Mouse (Mus musculus) stomach, embryonic 14.5 days (tissue): ENCODE results near the gene Styxl1. TPM values are rescaled to one million over a fixed set of nuclear protein-coding genes. Genes with fewer than 3 reads are reported as not detected.

Source experiments
- ATAC-seq: fragments of 200-750 bp; cut with Nextera tagmentation; 2 replicates; pipeline ENCODE4 v1.8.0; 2017; ENCODE audit warnings: low read depth, moderate TSS enrichment; ENCODE audit not compliant: insufficient number of reproducible peaks, insufficient read depth, low FRiP score
- H3K27ac ChIP-seq: fragments of 300-500 bp; sonication (generic); 2 replicates; pipeline ENCODE4 v1.5.1; 2014; ENCODE audit warnings: mild to moderate bottlenecking, low read length, moderate library complexity, mixed read lengths
- H3K27me3 ChIP-seq: fragments of 300-500 bp; sonication (generic); 2 replicates; pipeline ENCODE4 v1.6.1; 2014; ENCODE audit warnings: low read length, control low read depth, mixed read lengths; ENCODE audit not compliant: control insufficient read depth, insufficient read depth
- H3K36me3 ChIP-seq: fragments of 300-500 bp; sonication (generic); 2 replicates; pipeline ENCODE4 v1.6.1; 2014; ENCODE audit warnings: mild to moderate bottlenecking, control low read depth, low read length, moderate library complexity, mixed read lengths; ENCODE audit not compliant: control insufficient read depth, insufficient read depth
- H3K4me1 ChIP-seq: fragments of 300-500 bp; sonication (generic); 2 replicates; pipeline ENCODE4 v1.6.1; 2014; ENCODE audit warnings: low read length, control low read depth, mixed read lengths; ENCODE audit not compliant: control insufficient read depth, insufficient read depth
- H3K4me2 ChIP-seq: fragments of 300-500 bp; sonication (generic); replicated peaks from 2 replicates; pipeline ENCODE4 v1.6.1; 2014; ENCODE audit warnings: low read depth, low read length, control low read depth
- H3K4me3 ChIP-seq: fragments of 300-500 bp; sonication (generic); 2 replicates; pipeline ENCODE4 v1.5.1; 2014; ENCODE audit warnings: low read depth, low read length, control low read depth
- H3K9ac ChIP-seq: fragments of 300-500 bp; sonication (generic); replicated peaks from 2 replicates; pipeline ENCODE4 v1.6.1; 2014; ENCODE audit warnings: low read depth, mild to moderate bottlenecking, control low read depth, low read length, moderate library complexity, mixed read lengths
- H3K9me3 ChIP-seq: fragments of 300-500 bp; sonication (generic); 2 replicates; pipeline ENCODE4 v1.6.1; 2016; ENCODE audit warnings: low read depth, low read length, control low read depth; ENCODE audit not compliant: control insufficient read depth
- WGBS: fragments of 180-500 bp; shearing (Covaris S2); extraction: QIAGEN DNeasy Blood & Tissue Kit; methylation state at CpG from one replicate; pipeline ENCODE4 v1.1.7; 2014; 5-methylcytosine and 5-hydroxymethylcytosine counted together
- polyA plus RNA-seq: library from polyadenylated mRNA; unstranded; fragments of >200 nt; fragmentation: Nextera tagmentation; extraction: Ambion mirVana; gene quantifications from 2 replicates; pipeline ENCODE4 v1.2.1, GENCODE M21; 2014

The Styxl1 gene
- polyA plus RNA-seq, 1 experiment from 2014 or later = 0.25 TPM

DNA sequence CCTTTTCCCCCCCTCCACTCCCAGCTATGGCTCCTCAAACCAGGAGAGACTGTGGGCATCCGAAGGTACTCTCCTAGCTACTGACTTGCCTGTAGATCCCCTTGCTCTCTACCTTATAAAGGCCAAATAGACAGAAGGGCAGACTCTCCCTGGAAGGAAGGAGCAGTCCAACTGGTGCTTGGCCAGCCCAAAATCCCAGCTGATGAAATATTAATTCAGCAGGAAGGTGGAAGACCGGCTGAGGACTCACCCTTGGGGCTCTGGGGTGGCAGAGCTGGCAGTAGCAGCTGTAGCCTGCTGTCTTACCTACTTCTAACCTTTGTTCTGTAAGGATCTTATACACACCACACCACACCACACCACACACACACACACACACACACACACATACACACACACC is 26.6 kb upstream of the Styxl1 start:
- no peak for ATAC-seq
- no peaks in the 10 kb centered on the region for H3K4me1 ChIP-seq
- H3K9me3 ChIP-seq = no peaks in the 10 kb centered on the region
- no peak overlapping the region for H3K4me3 ChIP-seq
- H3K9ac ChIP-seq = no peak overlapping the region
- H3K27me3 ChIP-seq = no peaks in the 10 kb centered on the region
- H3K4me2 ChIP-seq = no peak overlapping the region
- no peak overlapping the region for H3K27ac ChIP-seq
- WGBS = 73% methylated on average over 2 of the region's 2 CpGs
- no peaks in the 10 kb centered on the region for H3K36me3 ChIP-seq

DNA sequence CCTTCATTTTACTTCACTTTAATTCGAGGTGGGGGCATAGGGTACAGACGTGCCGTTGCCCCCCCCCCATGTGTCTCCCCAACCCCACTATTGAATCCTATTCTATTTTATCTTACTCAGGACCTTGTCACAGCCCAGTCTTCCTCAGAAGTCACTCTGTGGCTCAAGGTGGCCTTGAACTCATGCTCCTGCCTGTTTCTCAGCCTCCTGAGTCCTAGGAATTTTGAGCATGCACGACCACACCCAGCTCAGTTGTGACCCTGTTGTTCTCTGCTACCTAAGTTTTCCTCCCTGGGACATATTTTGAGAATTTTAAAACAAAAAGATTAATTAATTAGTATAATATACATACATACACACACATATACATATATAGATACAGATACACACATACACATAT is 25.5 kb upstream of the Styxl1 start:
- ATAC-seq = no peak
- Histone ChIP-seq H3K27ac (no peak overlapping the region), H3K4me2 (no peak overlapping the region), H3K9me3 (no peaks in the 10 kb centered on the region), H3K4me1 (no peaks in the 10 kb centered on the region), H3K36me3 (no peaks in the 10 kb centered on the region), H3K27me3 (no peaks in the 10 kb centered on the region), H3K4me3 (no peak overlapping the region), H3K9ac (no peak overlapping the region)
- 73% methylated on average over 4 of the region's 4 CpGs for WGBS

DNA sequence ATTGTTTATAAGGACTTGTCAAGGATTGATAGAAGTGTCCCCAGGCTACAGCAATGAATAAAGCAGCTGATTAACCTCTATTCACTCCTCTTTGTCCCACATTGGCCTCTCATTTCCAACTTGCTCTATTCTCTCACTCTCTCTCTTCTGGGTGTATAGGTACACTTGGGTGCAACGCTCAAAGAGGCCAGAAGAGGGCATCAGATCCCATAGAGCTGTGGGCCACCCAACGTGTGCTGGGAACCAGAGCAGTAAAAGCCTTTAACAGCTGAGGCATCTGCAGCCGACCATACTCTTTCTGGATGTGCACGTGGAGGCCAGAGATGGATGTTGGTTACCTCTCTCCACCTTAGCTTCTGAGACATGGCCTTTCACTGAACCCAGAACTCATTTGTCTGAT is 24.9 kb upstream of the Styxl1 start:
- Histone ChIP-seq H3K27me3 (no peaks in the 10 kb centered on the region), H3K4me3 (no peak overlapping the region), H3K4me2 (no peak overlapping the region), H3K9ac (no peak overlapping the region), H3K27ac (no peak overlapping the region), H3K4me1 (no peaks in the 10 kb centered on the region), H3K36me3 (no peaks in the 10 kb centered on the region), H3K9me3 (no peaks in the 10 kb centered on the region)
- no peak for ATAC-seq
- WGBS = 62% methylated on average over 4 of the region's 4 CpGs

GRCm38 (mm10) chr5:135802641-135803040 is 24.5 kb upstream of the Styxl1 start:
- Histone ChIP-seq H3K27me3 (no peaks in the 10 kb centered on the region), H3K36me3 (no peaks in the 10 kb centered on the region), H3K4me2 (no peak overlapping the region), H3K4me3 (no peak overlapping the region), H3K27ac (no peak overlapping the region), H3K9ac (no peak overlapping the region), H3K9me3 (no peaks in the 10 kb centered on the region), H3K4me1 (no peaks in the 10 kb centered on the region)
- no peak for ATAC-seq
- WGBS = 90% methylated on average over 8 of the region's 8 CpGs

GRCm38 (mm10) chr5:135800927-135801326 is 22.7 kb upstream of the Styxl1 start:
- no peaks in the 10 kb centered on the region for H3K4me1 ChIP-seq
- no peaks in the 10 kb centered on the region for H3K27me3 ChIP-seq
- no peak overlapping the region for H3K4me3 ChIP-seq
- no peak overlapping the region for H3K27ac ChIP-seq
- H3K9me3 ChIP-seq = no peaks in the 10 kb centered on the region
- no peaks in the 10 kb centered on the region for H3K36me3 ChIP-seq
- H3K9ac ChIP-seq = no peak overlapping the region
- 4% methylated on average over 6 of the region's 6 CpGs for WGBS
- no peak for ATAC-seq
- H3K4me2 ChIP-seq = no peak overlapping the region

- 36% methylated on average over 4 of the region's 4 CpGs for WGBS
- H3K27me3 ChIP-seq = no peaks in the 10 kb centered on the region
- H3K9ac ChIP-seq = no peak overlapping the region
- no peak overlapping the region for H3K27ac ChIP-seq
- no peaks in the 10 kb centered on the region for H3K9me3 ChIP-seq
- H3K4me2 ChIP-seq = no peak overlapping the region
- H3K4me3 ChIP-seq = no peak overlapping the region
- no peaks in the 10 kb centered on the region for H3K4me1 ChIP-seq
- ATAC-seq = no peak
- no peaks in the 10 kb centered on the region for H3K36me3 ChIP-seq
Measured at GRCm38 (mm10) chr5:135799746-135800145, 21.6 kb upstream of the Styxl1 start.

- H3K4me3 ChIP-seq = peak overlapping the region; percentile 14; the same call in 1 of the 2 replicates
- H3K36me3 ChIP-seq = peaks cover 20% of the 10 kb centered on the region
- no peak; the same call in 1 of the 2 replicates for ATAC-seq
Measured at GRCm38 (mm10) chr5:135794859-135795181, 16.6 kb upstream of the Styxl1 start.

DNA sequence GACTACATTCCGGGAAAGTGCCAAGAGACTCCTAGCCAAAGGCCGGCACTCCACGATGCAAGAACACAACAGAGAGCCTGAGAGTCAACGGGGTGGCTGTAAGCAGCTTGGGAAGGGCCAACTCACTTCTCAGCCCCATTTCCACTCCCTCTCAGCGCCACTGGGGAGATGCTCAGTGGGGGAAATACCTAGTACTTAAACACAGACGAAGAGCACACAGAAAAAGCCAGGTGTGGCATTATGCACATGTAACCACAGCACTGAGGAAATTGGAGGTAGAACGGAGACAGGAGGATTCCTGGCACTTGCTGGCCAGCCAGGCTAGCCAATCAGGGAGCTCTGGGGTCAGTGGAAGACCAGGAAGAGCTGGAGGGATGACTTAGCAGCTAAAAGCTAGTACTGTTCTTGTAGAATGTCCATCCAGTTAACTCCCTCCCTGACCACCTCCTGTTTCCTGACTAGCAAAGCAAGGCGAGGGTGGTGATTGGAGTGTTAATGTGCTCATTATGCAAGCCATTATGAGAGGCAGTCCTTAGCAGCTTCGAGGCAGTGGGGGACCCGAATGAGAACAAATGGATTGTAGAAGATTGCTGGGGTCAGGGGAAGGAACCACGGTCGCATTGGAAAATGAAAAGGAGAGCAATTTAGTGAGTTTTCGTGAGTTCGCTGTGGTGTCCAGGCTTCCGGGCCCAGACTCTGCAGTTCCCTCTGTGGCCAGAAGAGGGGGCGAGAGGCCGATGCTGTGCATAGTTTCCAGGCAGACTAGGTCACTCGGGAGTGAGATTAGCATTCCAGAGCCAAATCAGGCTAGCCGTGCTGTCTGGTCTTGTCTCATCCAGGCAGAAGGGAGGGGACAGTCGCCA is 16.0 kb upstream of the Styxl1 start:
- Histone ChIP-seq H3K27me3 (no peaks in the 10 kb centered on the region), H3K9me3 (no peaks in the 10 kb centered on the region), H3K36me3 (peaks cover 26% of the 10 kb centered on the region), H3K4me3 (peak overlapping the region; percentile 14; the same call in 1 of the 2 replicates), H3K4me1 (no peaks in the 10 kb centered on the region), H3K27ac (no peak overlapping the region), H3K9ac (no peak overlapping the region), H3K4me2 (peak overlapping the region; percentile 38)
- ATAC-seq = peak; percentile 75
- 11% methylated on average over 20 of the region's 20 CpGs for WGBS

More at GRCm38 (mm10) chr5:135794859-135795181, 16.6 kb upstream of the Styxl1 start:
- no peaks in the 10 kb centered on the region for H3K27me3 ChIP-seq
- no peaks in the 10 kb centered on the region for H3K9me3 ChIP-seq
- H3K27ac ChIP-seq = no peak overlapping the region
- H3K4me1 ChIP-seq = no peaks in the 10 kb centered on the region
- H3K4me2 ChIP-seq = peak overlapping the region; percentile 38
- 14% methylated on average over 5 of the region's 5 CpGs for WGBS
- H3K9ac ChIP-seq = no peak overlapping the region

DNA sequence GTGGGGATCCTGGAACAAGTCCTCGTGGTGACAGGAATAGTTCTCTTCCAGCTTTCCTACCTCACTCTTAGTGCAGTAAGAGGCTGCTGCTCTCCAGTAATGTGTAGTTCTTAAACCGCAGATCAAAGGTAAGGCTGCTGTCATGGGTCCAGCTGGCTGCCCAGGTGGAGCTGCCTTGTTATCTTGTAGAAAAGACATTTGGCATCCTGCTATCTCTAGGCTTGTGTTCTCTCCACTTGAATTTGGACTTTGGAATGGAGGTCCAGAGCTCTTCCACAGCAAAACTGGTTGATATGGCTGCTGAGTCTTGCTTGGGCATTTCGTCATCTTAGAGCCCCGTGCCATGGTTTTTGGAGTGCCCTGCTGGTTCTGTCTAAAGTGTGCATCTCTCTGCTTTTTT is 4.7 kb upstream of the Styxl1 start:
- Histone ChIP-seq H3K9ac (no peak overlapping the region), H3K4me1 (peaks cover 15% of the 10 kb centered on the region), H3K27ac (no peak overlapping the region), H3K27me3 (no peaks in the 10 kb centered on the region), H3K4me2 (no peak overlapping the region), H3K4me3 (no peak overlapping the region), H3K9me3 (no peaks in the 10 kb centered on the region), H3K36me3 (peaks cover 51% of the 10 kb centered on the region)
- no peak for ATAC-seq
- 91% methylated on average over 4 of the region's 4 CpGs for WGBS
